Mouse (Mus musculus) liver, embryonic 14.5 days (tissue): ENCODE data around the gene Eci1. TPM values are rescaled to one million over a fixed set of nuclear protein-coding genes. Genes with fewer than 3 reads are reported as not detected.
"Not testable (repeated sequence)": the region's sequence is repeated elsewhere in the genome, so short reads cannot be mapped to it uniquely, and the experiment has no call there.

Source experiments
- ATAC-seq: fragments of 200-750 bp; cut with Nextera tagmentation; 2 replicates; pipeline ENCODE4 v1.8.0; 2017; ENCODE audit warnings: moderate number of reproducible peaks, mild to moderate bottlenecking, moderate library complexity; ENCODE audit not compliant: insufficient read depth
- DNase-seq, 3 experiments: peaks; one replicate each; pipeline ENCODE4 v3.0.0-alpha.2; 2012 to 2013; ENCODE audit warnings: low read depth in 3 of 3, low spot score in 3 of 3
- H3K27ac ChIP-seq: fragments of 300-500 bp; sonication (generic); 2 replicates; pipeline ENCODE4 v1.5.1; 2014; ENCODE audit warnings: moderate library complexity, mild to moderate bottlenecking, control low read depth, inconsistent platforms
- H3K27me3 ChIP-seq: fragments of 300-500 bp; sonication (generic); 2 replicates; pipeline ENCODE4 v1.6.1; 2014; ENCODE audit warnings: mild to moderate bottlenecking, low read length, moderate library complexity; ENCODE audit not compliant: control insufficient read depth, insufficient read depth
- H3K36me3 ChIP-seq: fragments of 300-500 bp; sonication (generic); replicated peaks from 2 replicates; pipeline ENCODE4 v1.6.1; 2014; ENCODE audit warnings: low read depth; ENCODE audit not compliant: control insufficient read depth, insufficient read depth
- H3K4me1 ChIP-seq, 2 experiments: fragments of 200-500 bp in 1 of 2; fragments of 300-500 bp in 1 of 2; sonication (generic) in 1 of 2; replicated peaks; 2 replicates each; pipeline ENCODE4 v1.6.1; 2012 to 2014; ENCODE audit warnings: antibody characterized with exemption in 1 of 2, inconsistent platforms in 1 of 2, low read length in 1 of 2; ENCODE audit not compliant: control insufficient read depth in 2 of 2, insufficient read depth in 2 of 2
- H3K4me2 ChIP-seq: fragments of 300-500 bp; sonication (generic); 2 replicates; pipeline ENCODE4 v1.6.1; 2014; ENCODE audit warnings: low read depth, mild to moderate bottlenecking, control low read depth, moderate library complexity
- H3K4me3 ChIP-seq, 2 experiments: fragments of 200-500 bp in 1 of 2; fragments of 300-500 bp in 1 of 2; sonication (generic) in 1 of 2; 2 replicates each; pipeline ENCODE4 v1.5.1; 2012 to 2014; ENCODE audit warnings: low read depth in 2 of 2, low read length in 2 of 2, mild to moderate bottlenecking in 2 of 2, control low read depth in 1 of 2, inconsistent platforms in 1 of 2, moderate library complexity in 1 of 2; ENCODE audit not compliant: insufficient read depth in 1 of 2
- H3K9ac ChIP-seq: fragments of 300-500 bp; sonication (generic); replicated peaks from 2 replicates; pipeline ENCODE4 v1.6.1; 2014; ENCODE audit warnings: mild to moderate bottlenecking, control low read depth, moderate library complexity
- H3K9me3 ChIP-seq: fragments of 300-500 bp; sonication (generic); 2 replicates; pipeline ENCODE4 v1.6.1; 2016; ENCODE audit warnings: low read length, mixed read lengths; ENCODE audit not compliant: control insufficient read depth
- CTCF ChIP-seq: IDR thresholded peaks from 2 replicates; pipeline ENCODE4 v1.5.1; 2016; ENCODE audit warnings: antibody characterized with exemption, low read depth, control low read depth
- EP300 ChIP-seq: IDR thresholded peaks from 2 replicates; pipeline ENCODE4 v1.6.1; 2016; ENCODE audit warnings: antibody characterized with exemption, low read depth
- WGBS: fragments of 180-500 bp; shearing (Covaris S2); extraction: QIAGEN DNeasy Blood & Tissue Kit; methylation state at CpG from one replicate; pipeline ENCODE4 v1.1.7; 2014; ENCODE audit not compliant: insufficient replicate concordance; 5-methylcytosine and 5-hydroxymethylcytosine counted together
- polyA plus RNA-seq, 2 experiments: library from polyadenylated mRNA; depleted of rRNA in 1 of 2; stranded (reverse) in 1 of 2; unstranded in 1 of 2; fragments of >200 nt; fragmentation: Nextera tagmentation in 1 of 2; extraction: Ambion mirVana in 1 of 2; gene quantifications; 2 replicates each; pipeline versions ENCODE4 v1.2.1 to v1.2.3; 2012 to 2014

Gene Eci1
- polyA plus RNA-seq, 2 experiments: 48.3 to 56.4 TPM

GRCm38 (mm10) chr17:24454218-24454755 is 27.8 kb downstream of the Eci1 start:
- Histone ChIP-seq H3K4me3 (peak overlapping the region; percentile 84 to 96), H3K4me1 (peaks cover 18 to 20% of the 10 kb centered on the region in 2 experiments), H3K27me3 (no peaks in the 10 kb centered on the region), H3K9ac (peak overlapping the region; percentile 99), H3K36me3 (peaks cover 13% of the 10 kb centered on the region), H3K4me2 (peak overlapping the region; percentile 97), H3K9me3 (no peaks in the 10 kb centered on the region), H3K27ac (peak overlapping the region; percentile 98)
- WGBS: 2% methylated on average over 14 of the region's 14 CpGs
- DNase-seq: no peak
- ATAC-seq: no peak
- TF ChIP-seq CTCF: no peak
- TF ChIP-seq EP300: no peak

- Histone ChIP-seq H3K4me2 (peak overlapping the region; percentile 97), H3K36me3 (peaks cover 8% of the 10 kb centered on the region), H3K9ac (peak overlapping the region; percentile 99), H3K9me3 (no peaks in the 10 kb centered on the region), H3K4me1 (peaks cover 18 to 20% of the 10 kb centered on the region in 2 experiments), H3K27ac (peak overlapping the region; percentile 98), H3K4me3 (peak overlapping the region; percentile 84 to 96), H3K27me3 (no peaks in the 10 kb centered on the region)
- under 1% methylated on average over 67 of the region's 67 CpGs for WGBS
- ATAC-seq (peak; percentile 94), DNase-seq (peak; percentile 99 to 100 (median 99))
- no peak for TF ChIP-seq EP300
- TF ChIP-seq CTCF: 0 out of 2 replicates have a peak, but pooled peaks have one; percentile 26
These were observed 28.5 kb downstream of the Eci1 start for GRCm38 (mm10) chr17:24454756-24455522.

GRCm38 (mm10) chr17:24455523-24456206 is 29.2 kb downstream of the Eci1 start:
- peak overlapping the region; percentile 70 for H3K27ac ChIP-seq
- H3K9ac ChIP-seq: peak overlapping the region; percentile 35; the same call in 1 of the 2 replicates
- 40% methylated on average over 10 of the region's 10 CpGs for WGBS
- H3K27me3 ChIP-seq, H3K36me3 ChIP-seq, H3K9me3 ChIP-seq, DNase-seq: not testable (repeated sequence)
- peak overlapping the region; percentile 66 for H3K4me2 ChIP-seq
- H3K4me1 ChIP-seq: peaks cover 18 to 20% of the 10 kb centered on the region in 2 experiments
- ATAC-seq: peak; percentile 10
- peak overlapping the region; percentile 31 to 35; a peak in 3 of 4 replicates for H3K4me3 ChIP-seq

GRCm38 (mm10) chr17:24461580-24461979 is 35.1 kb downstream of the Eci1 start:
- DNase-seq (no peak), ATAC-seq (no peak)
- Histone ChIP-seq H3K4me1 (no peaks in the 10 kb centered on the region), H3K27ac (no peak overlapping the region), H3K4me2 (no peak overlapping the region), H3K36me3 (no peaks in the 10 kb centered on the region), H3K27me3 (no peaks in the 10 kb centered on the region), H3K9me3 (no peaks in the 10 kb centered on the region), H3K9ac (no peak overlapping the region), H3K4me3 (no peak overlapping the region)
- WGBS: 39% methylated on average over 2 of the region's 2 CpGs
- TF ChIP-seq CTCF: peak; percentile 62
- TF ChIP-seq EP300: no peak

GRCm38 (mm10) chr17:24462932-24463331 is 36.5 kb downstream of the Eci1 start:
- ATAC-seq (no peak), DNase-seq (no peak)
- Histone ChIP-seq H3K36me3 (no peaks in the 10 kb centered on the region), H3K9ac (no peak overlapping the region), H3K4me3 (no peak overlapping the region), H3K27ac (no peak overlapping the region), H3K27me3 (no peaks in the 10 kb centered on the region), H3K9me3 (no peaks in the 10 kb centered on the region), H3K4me2 (no peak overlapping the region), H3K4me1 (no peaks in the 10 kb centered on the region)
- 71% methylated on average over 1 of the region's 1 CpGs for WGBS
- no peak for TF ChIP-seq EP300
- no peak for TF ChIP-seq CTCF
